Mouse (Mus musculus) thymus, adult 2 months (tissue): ENCODE results near the gene Gna12.

Experiments
- CTCF ChIP-seq: fragments of 200-500 bp; IDR thresholded peaks from 2 replicates; pipeline ENCODE4 v1.5.1; 2012; ENCODE audit warnings: mild to moderate bottlenecking, control low read depth, low read length, moderate library complexity, borderline replicate concordance; ENCODE audit not compliant: control insufficient read depth, poor library complexity, insufficient read depth; ENCODE audit errors: extremely low read depth
- POLR2A ChIP-seq: fragments of 200-500 bp; IDR thresholded peaks from 2 replicates; pipeline ENCODE4 v1.6.1; 2012; ENCODE audit warnings: mild to moderate bottlenecking, low read length, control low read depth, moderate library complexity; ENCODE audit not compliant: control insufficient read depth, poor library complexity, insufficient read depth; ENCODE audit errors: extremely low read depth

- no peak for TF ChIP-seq CTCF
- TF ChIP-seq POLR2A, result no peak
These were observed 23.3 kb downstream of the Gna12 start for GRCm38 (mm10) chr5:140806939-140807338.
